ENCODE assay signal across 30 mouse cellular contexts in the genomic region with DNA sequence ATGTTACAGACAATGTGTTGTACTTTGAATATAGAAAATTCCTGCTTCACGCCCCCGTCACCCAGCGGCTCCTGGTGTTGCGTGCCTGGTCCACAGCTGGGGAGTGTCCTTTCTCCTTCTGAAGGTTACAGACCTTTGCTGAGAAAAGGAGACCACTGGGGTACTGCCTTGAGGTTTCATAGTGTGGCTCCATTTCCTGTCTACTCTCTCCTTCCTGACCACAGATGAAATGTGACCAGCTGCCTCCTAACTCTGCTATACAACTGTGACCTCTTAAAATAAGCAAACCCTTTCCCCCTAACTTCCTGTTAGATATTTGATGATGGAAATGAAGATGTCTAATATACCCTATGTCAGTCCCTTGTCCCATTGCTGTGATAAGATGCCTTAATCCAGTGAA.
A peak's percentile ranks its signal among the peaks of the same experiment; 100 is the strongest.
DNase-seq lines count a peak whose midpoint lies in the region; ATAC-seq lines count a peak whose summit lies in the region.
"Had no signal": no experiment of that assay in that cellular context is flagged by ENCODE, and none has a peak within 500 bp of the region (broad histone marks: within the 10 kb centered on the region; RNA-seq: fewer than 3 reads in every experiment).

No protein-coding gene starts in this region.

- no peaks in the 10 kb centered on the region for H3K4me1 ChIP-seq in neural tube, embryonic 15.5 days
- H3K4me1 ChIP-seq: embryonic facial prominence, embryonic 13.5 days; embryonic facial prominence, embryonic 15.5 days; forebrain, embryonic 10.5 days; forebrain, embryonic 12.5 days had no signal

- H3K36me3 ChIP-seq in neural tube, embryonic 15.5 days = no peaks in the 10 kb centered on the region
- H3K36me3 ChIP-seq: embryonic facial prominence, embryonic 13.5 days; embryonic facial prominence, embryonic 15.5 days; forebrain, embryonic 10.5 days; forebrain, embryonic 12.5 days; G1E had no signal

- peak; percentile 76 for DNase-seq in 416B (ENCODE audit: low read depth)
- no peak for DNase-seq in lung, postnatal 4 days
- DNase-seq in liver = no peak
- no peak for DNase-seq in retina, embryonic 14.5 days (ENCODE audit: low spot score)
- DNase-seq: adrenal gland, adult 8-10 months; adrenal gland, postnatal 14 days; adrenal gland, postnatal 36 days; B cell, adult 2 months; cerebellum, adult 11-12 months; cerebellum, adult 2 months; cerebellum, adult 9-10 months; cerebellum, postnatal 10 days; cerebellum, postnatal 25 days; embryo, embryonic 11 days had no signal

- no peak overlapping the region for H3K27ac ChIP-seq in neural tube, embryonic 15.5 days (replicated peaks)
- H3K27ac ChIP-seq: embryonic facial prominence, embryonic 13.5 days; embryonic facial prominence, embryonic 15.5 days; forebrain, embryonic 10.5 days; forebrain, embryonic 12.5 days had no signal

- H3K9ac ChIP-seq in neural tube, embryonic 15.5 days (replicated peaks) = no peak overlapping the region
- H3K9ac ChIP-seq: embryonic facial prominence, embryonic 13.5 days; embryonic facial prominence, embryonic 15.5 days; forebrain, embryonic 12.5 days had no signal

- no peaks in the 10 kb centered on the region for H3K27me3 ChIP-seq in neural tube, embryonic 15.5 days (replicated peaks)
- H3K27me3 ChIP-seq: CH12.LX; embryonic facial prominence, embryonic 13.5 days; embryonic facial prominence, embryonic 15.5 days; forebrain, embryonic 12.5 days; Patski had no signal

- WGBS in neural tube, embryonic 15.5 days = 93% methylated on average over 4 of the region's 4 CpGs

- H3K9me3 ChIP-seq in neural tube, embryonic 15.5 days (replicated peaks) = no peaks in the 10 kb centered on the region
- H3K9me3 ChIP-seq: embryonic facial prominence, embryonic 13.5 days; embryonic facial prominence, embryonic 15.5 days; forebrain, embryonic 10.5 days; forebrain, embryonic 12.5 days had no signal

- no peak overlapping the region for H3K4me3 ChIP-seq in neural tube, embryonic 15.5 days (replicated peaks)
- H3K4me3 ChIP-seq: embryonic facial prominence, embryonic 13.5 days; embryonic facial prominence, embryonic 15.5 days; erythroblast, embryonic 14.5 days; forebrain, embryonic 10.5 days; forebrain, embryonic 12.5 days had no signal

- ATAC-seq in common myeloid progenitor, adult 5-6 weeks (replicated peaks; ENCODE audit: low read depth, poor library complexity, severe bottlenecking) = peak; percentile 93
- peak; percentile 52 to 83 for ATAC-seq in hematopoietic stem cell, adult 5-6 weeks (replicated peaks in 1 of 2; ENCODE audit: insufficient read depth in 1 of 2, low FRiP score in 2 of 2, low TSS enrichment in 1 of 2, low read depth in 1 of 2, poor library complexity in 2 of 2, severe bottlenecking in 2 of 2)
- peak; percentile 74 for ATAC-seq in megakaryocyte progenitor cell, adult 5-6 weeks (replicated peaks; ENCODE audit: poor library complexity)
- ATAC-seq in neural tube, embryonic 15.5 days (ENCODE audit: low FRiP score) = no peak
- ATAC-seq: activated CD4-positive, CD25-positive, alpha-beta regulatory T cell, adult 4 months; CD4-positive, CD25-positive, alpha-beta regulatory T cell, adult 4 months; forebrain, embryonic 14.5 days; forebrain, embryonic 16.5 days; Patski had no signal

- H3K4me2 ChIP-seq in neural tube, embryonic 15.5 days = no peak overlapping the region
- H3K4me2 ChIP-seq: embryonic facial prominence, embryonic 13.5 days; embryonic facial prominence, embryonic 15.5 days; forebrain, embryonic 12.5 days had no signal
